Mouse (Mus musculus) spleen, adult 12 weeks (tissue): ENCODE measurements around the gene Neo1.

Source experiments
- DNase-seq: peaks from one replicate; pipeline ENCODE4 v3.0.0; 2022; ENCODE audit warnings: low spot score

Gene Neo1

DNA sequence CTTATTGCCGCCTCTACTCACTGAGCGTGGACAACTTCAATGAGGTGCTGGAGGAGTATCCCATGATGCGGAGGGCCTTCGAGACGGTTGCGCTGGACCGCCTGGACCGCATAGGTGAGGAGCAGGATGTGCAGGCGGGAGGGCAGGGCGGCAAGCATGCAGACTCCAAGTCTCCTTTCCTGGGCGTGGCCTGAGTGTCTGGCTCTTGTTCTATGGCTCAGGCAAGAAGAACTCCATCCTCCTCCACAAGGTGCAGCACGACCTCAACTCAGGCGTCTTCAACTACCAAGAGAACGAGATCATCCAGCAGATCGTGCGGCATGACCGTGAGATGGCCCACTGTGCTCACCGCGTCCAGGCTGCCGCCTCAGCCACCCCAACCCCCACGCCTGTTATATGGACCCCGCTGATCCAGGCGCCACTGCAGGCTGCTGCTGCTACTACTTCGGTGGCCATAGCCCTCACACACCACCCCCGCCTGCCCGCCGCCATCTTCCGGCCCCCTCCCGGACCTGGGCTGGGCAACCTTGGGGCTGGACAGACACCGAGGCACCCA, 177.1 kb downstream of the Neo1 start:
- no peak for DNase-seq

DNA sequence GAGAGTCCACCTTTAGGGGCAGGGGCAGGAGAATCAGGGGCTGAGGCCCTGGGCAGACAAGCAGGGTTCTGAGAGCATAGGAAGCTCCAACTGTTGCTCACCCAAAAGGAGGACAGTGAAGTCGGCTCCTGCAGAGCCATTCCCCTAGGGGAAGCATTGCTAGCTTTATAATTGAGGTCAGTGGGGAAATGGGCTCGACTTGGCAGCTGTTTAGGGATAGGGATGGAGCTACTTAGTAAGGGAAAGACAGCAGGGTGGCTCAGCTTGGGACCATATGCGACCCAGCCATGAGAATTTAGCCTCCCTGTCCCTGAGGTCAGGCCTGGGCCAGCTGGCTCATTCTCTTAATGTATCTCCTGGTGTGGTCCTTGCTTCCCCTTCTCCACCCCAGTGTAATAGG, 181.3 kb downstream of the Neo1 start:
- DNase-seq, result no peak

GRCm38 (mm10) chr9:58849576-58850315, 186.5 kb downstream of the Neo1 start:
- no peak for DNase-seq

DNA sequence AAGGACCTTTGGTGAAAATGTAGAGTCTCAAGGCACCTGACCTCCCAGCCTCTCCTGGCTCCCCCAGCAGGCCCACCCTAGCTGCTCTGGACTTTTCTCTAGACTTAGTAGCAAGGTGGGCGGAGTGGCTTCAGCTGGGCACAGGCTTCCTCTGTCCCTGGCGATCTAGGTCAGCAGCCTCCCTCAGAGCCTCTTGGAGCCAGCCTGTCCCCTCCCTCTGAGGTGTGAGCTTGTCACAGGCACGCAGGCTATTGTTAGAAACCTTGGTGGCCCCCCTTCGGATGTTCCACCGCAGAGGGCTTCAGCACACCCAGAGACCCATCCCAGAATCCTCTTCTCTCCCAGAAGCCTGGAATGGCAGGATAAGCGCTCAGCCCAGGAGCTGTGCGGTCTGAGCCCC, 188.6 kb downstream of the Neo1 start:
- DNase-seq, result no peak

- DNase-seq, result no peak
Measured at GRCm38 (mm10) chr9:58847008-58847407, 189.2 kb downstream of the Neo1 start.

DNA sequence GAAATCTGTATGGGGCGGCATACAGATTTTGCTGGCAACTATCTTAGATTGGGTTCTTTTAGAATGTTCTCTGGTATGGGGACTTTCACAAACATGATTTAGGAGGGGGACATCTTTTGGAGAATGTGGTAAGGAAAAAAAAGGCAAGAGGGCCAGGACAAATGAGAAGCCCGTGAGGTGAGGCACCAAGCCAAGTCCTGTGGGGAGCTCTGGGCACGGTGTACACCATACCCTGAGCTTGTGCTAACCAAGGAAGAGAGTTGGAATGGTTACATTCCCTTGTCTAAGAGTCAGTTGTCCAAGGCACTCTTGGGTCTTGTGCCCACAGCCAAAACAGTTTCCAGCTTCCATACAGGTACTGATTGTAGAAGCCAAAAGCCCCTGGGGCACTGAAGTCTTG, 191.6 kb downstream of the Neo1 start:
- DNase-seq, result no peak

DNA sequence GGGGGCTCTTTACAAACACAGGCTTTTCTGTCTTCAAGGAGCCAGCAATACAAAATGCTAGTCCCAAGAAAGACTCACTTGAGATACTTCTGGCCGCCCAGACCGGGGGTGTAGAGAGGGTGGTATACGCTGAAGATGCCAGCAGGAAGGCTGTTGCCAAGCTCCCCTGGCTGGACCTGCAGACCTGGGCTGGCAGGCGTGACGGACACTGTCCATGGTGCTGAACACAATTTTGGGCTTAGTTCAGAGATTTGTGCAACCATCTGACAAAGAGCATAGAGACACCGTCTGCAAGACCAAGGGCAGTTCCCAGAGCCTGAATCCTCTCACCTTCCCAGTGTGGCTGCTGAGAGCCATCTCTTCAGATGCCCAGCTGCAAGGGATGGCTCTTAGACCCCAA, 194.6 kb downstream of the Neo1 start:
- DNase-seq, result no peak

GRCm38 (mm10) chr9:58838504-58838903, 197.7 kb downstream of the Neo1 start:
- no peak for DNase-seq

DNA sequence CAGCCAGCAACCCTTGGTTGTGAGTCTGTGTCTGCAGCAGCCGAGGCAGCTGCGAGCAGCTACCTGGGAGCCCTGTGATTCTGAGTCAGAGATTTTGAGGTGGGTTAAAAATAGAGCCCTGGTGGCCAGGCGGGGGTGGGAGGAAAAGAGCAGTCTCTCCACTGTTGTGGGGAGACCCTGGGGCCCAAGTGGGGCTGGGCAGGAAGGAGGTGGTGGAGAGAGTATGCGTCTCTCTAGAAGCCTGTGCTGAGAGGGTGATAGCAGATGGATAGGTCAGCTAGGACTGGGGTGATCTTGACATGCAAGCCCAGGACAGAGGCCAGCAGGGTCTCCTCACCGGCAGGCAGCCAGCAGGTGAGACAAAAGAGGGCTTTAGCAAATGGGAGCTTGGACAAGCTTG, 199.1 kb downstream of the Neo1 start:
- no peak for DNase-seq

GRCm38 (mm10) chr9:58832939-58833338, 203.3 kb downstream of the Neo1 start:
- no peak for DNase-seq

DNA sequence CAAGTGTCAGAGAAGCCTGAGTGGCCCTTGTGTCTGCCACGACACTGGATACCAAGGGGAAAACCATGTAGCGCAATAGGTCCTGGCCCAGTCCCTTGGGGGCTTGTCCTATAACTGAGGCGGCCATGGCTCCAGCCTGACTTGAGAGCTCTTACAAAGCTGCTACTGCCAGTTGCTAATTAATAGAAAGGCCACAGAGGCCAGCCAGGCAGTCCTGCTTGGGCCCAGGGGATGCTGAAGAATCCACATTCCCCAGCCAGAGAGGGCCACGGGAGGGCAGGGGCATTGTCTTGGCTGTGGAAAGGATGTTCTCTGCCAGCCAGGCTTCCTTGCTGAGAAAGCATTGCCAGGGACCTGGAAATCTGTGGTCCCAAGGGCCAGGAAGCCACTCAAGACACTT, 206.6 kb downstream of the Neo1 start:
- no peak for DNase-seq
